Mouse (Mus musculus): ENCODE measurements at regions not wholly inside any gene's neighbourhood (a gene's known extent, or its start where the extent isn't known, plus 50 kb on each side); places are given as distances from the start of the nearest gene placed in this dataset.
A peak's percentile ranks its signal among the peaks of the same experiment; 100 is the strongest.

DNA sequence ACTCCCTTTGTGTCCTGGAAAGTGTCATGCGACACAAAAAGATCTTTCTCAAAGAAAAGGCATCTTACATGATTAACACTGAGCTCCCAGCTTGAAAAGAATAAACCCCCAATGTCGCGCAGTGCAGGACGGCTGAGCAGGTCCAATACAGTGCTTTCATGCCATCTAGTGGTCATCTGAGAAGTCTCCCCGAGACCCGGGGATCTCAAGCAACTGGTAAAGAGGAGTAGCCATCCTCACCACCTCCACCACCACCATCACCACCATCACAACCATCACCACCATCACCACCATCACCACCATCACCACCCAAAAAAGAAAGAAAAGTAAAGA is 430.7 kb upstream of the Ccnh start:
- peak; percentile 88 for TF ChIP-seq CTCF (IDR thresholded peaks at IDR 0.05; ENCODE audit: extremely low read depth, insufficient read depth, low read length)
- no peak for TF ChIP-seq POLR2A (IDR thresholded peaks at IDR 0.05; ENCODE audit: extremely low read depth, insufficient read depth, low read length)
